Mouse (Mus musculus) stomach, embryonic 14.5 days (tissue): ENCODE results near the gene Msantd1. TPM values are rescaled to one million over a fixed set of nuclear protein-coding genes. Genes with fewer than 3 reads are reported as not detected.
A peak's percentile ranks its signal among the peaks of the same experiment; 100 is the strongest.

ENCODE experiments used
- ATAC-seq: fragments of 200-750 bp; cut with Nextera tagmentation; 2 replicates; pipeline ENCODE4 v1.8.0; 2017; ENCODE audit warnings: low read depth, moderate TSS enrichment; ENCODE audit not compliant: insufficient number of reproducible peaks, insufficient read depth, low FRiP score
- H3K27ac ChIP-seq: fragments of 300-500 bp; sonication (generic); 2 replicates; pipeline ENCODE4 v1.5.1; 2014; ENCODE audit warnings: mild to moderate bottlenecking, low read length, moderate library complexity, mixed read lengths
- H3K27me3 ChIP-seq: fragments of 300-500 bp; sonication (generic); 2 replicates; pipeline ENCODE4 v1.6.1; 2014; ENCODE audit warnings: low read length, control low read depth, mixed read lengths; ENCODE audit not compliant: control insufficient read depth, insufficient read depth
- H3K36me3 ChIP-seq: fragments of 300-500 bp; sonication (generic); 2 replicates; pipeline ENCODE4 v1.6.1; 2014; ENCODE audit warnings: mild to moderate bottlenecking, control low read depth, low read length, moderate library complexity, mixed read lengths; ENCODE audit not compliant: control insufficient read depth, insufficient read depth
- H3K4me1 ChIP-seq: fragments of 300-500 bp; sonication (generic); 2 replicates; pipeline ENCODE4 v1.6.1; 2014; ENCODE audit warnings: low read length, control low read depth, mixed read lengths; ENCODE audit not compliant: control insufficient read depth, insufficient read depth
- H3K4me2 ChIP-seq: fragments of 300-500 bp; sonication (generic); replicated peaks from 2 replicates; pipeline ENCODE4 v1.6.1; 2014; ENCODE audit warnings: low read depth, low read length, control low read depth
- H3K4me3 ChIP-seq: fragments of 300-500 bp; sonication (generic); 2 replicates; pipeline ENCODE4 v1.5.1; 2014; ENCODE audit warnings: low read depth, low read length, control low read depth
- H3K9ac ChIP-seq: fragments of 300-500 bp; sonication (generic); replicated peaks from 2 replicates; pipeline ENCODE4 v1.6.1; 2014; ENCODE audit warnings: low read depth, mild to moderate bottlenecking, control low read depth, low read length, moderate library complexity, mixed read lengths
- H3K9me3 ChIP-seq: fragments of 300-500 bp; sonication (generic); 2 replicates; pipeline ENCODE4 v1.6.1; 2016; ENCODE audit warnings: low read depth, low read length, control low read depth; ENCODE audit not compliant: control insufficient read depth
- WGBS: fragments of 180-500 bp; shearing (Covaris S2); extraction: QIAGEN DNeasy Blood & Tissue Kit; methylation state at CpG from one replicate; pipeline ENCODE4 v1.1.7; 2014; 5-methylcytosine and 5-hydroxymethylcytosine counted together
- polyA plus RNA-seq: library from polyadenylated mRNA; unstranded; fragments of >200 nt; fragmentation: Nextera tagmentation; extraction: Ambion mirVana; gene quantifications from 2 replicates; pipeline ENCODE4 v1.2.1, GENCODE M21; 2014

The Msantd1 gene
- polyA plus RNA-seq, 1 experiment from 2014 or later: 0.69 TPM

DNA sequence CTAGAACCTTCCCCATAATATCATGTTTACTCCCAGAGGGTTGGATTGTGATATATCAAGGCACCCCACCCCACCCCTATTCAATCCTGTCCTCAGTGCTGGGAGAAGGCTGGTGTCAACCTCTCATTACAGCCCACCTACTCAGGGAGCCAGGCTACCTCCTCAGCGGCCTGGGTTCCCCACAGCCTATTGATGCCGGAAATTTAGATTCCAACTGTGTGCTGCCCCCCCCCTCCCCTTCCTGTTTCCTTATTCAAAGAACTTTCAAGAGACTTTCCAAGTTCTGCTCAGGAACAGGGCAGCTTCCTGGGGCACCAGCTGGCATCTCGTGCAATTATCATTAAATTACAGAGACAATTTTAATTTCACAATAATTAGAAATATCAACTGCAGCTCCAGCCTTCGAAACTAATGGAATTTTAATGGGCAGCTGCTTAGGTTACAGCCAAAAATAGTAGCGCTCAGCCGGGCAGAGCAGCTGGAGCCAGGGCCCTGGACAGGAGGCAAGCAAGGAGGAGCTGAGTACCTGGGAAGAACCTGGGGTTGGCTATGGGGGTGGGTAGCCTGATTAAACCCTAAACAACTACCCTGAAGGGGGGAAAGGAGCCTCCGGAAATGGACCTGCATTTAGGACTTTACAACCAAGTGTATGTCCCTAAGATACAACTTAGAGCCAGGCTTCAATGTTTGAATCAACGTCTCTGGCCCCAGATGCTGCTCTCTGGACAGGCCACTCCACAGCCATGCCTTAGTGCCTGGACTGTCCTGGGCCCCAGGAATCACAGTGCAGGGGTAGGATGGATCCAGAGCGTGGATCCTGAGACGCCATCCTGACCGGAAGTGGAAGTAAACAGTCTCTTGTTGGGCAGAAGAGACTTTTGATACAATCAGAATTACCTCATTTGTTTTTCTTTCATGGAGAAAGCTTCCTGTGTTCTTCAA, 24.0 kb downstream of the Msantd1 start:
- peak; percentile 49; the same call in 1 of the 2 replicates for ATAC-seq

DNA sequence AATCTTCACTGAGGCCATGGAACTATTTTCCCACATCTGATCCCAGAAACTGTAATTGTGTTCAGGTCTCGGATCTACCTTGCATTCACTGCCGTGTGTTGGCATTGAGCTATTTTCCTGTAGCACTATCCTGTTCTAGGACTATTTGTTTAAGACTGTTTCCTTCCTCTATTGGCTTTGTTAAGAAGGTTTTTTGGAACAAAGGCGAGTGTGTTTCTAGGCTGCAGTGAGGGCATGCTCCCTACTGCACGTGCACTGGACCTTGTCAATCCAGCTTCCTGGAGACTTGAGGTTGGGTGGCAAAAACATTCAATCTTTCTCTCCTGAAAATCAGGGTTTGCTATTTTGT, 24.6 kb downstream of the Msantd1 start:
- Histone ChIP-seq H3K4me2 (no peak overlapping the region), H3K36me3 (no peaks in the 10 kb centered on the region), H3K4me3 (no peak overlapping the region), H3K27ac (peak overlapping the region; percentile 23; the same call in 1 of the 2 replicates), H3K27me3 (no peaks in the 10 kb centered on the region), H3K9ac (no peak overlapping the region), H3K9me3 (0 out of 2 replicates have a peak, but pooled peaks cover 3% of the 10 kb centered on the region), H3K4me1 (peaks cover 4% of the 10 kb centered on the region; the same call in 1 of the 2 replicates)
- WGBS: 57% methylated on average over 4 of the region's 4 CpGs
- peak; percentile 37; the same call in 1 of the 2 replicates for ATAC-seq

More for the DNA sequence above, 24.0 kb downstream of the Msantd1 start:
- no peak overlapping the region for H3K4me3 ChIP-seq
- H3K27ac ChIP-seq: peak overlapping the region; percentile 23; the same call in 1 of the 2 replicates
- H3K4me2 ChIP-seq: no peak overlapping the region
- peaks cover 4% of the 10 kb centered on the region; the same call in 1 of the 2 replicates for H3K4me1 ChIP-seq
- H3K9me3 ChIP-seq: 0 out of 2 replicates have a peak, but pooled peaks cover 3% of the 10 kb centered on the region
- H3K36me3 ChIP-seq: no peaks in the 10 kb centered on the region
- 42% methylated on average over 11 of the region's 11 CpGs for WGBS
- H3K27me3 ChIP-seq: no peaks in the 10 kb centered on the region
- no peak overlapping the region for H3K9ac ChIP-seq

DNA sequence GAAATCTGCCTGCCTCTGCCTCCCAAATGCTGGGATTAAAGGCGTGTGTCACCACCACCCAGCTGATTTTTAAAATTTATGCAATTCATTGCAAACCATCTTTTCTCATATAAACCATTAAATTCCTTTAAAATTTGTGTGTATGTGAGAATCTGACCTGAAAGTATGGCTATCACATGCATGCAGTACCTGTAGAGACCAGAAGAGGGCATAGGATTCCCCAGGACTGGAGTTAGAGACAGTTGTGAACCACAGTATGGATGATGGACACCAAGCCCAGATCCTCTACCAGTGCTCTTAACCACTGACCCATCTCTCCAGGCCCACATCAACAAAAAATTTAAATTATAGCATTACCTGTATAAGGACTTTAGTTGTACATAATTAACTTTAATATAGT, 25.6 kb downstream of the Msantd1 start:
- 88% methylated on average over 1 of the region's 1 CpGs for WGBS
- Histone ChIP-seq H3K4me1 (peaks cover 4% of the 10 kb centered on the region; the same call in 1 of the 2 replicates), H3K27ac (no peak overlapping the region), H3K4me2 (no peak overlapping the region), H3K9me3 (0 out of 2 replicates have a peak, but pooled peaks cover 3% of the 10 kb centered on the region), H3K27me3 (no peaks in the 10 kb centered on the region), H3K9ac (no peak overlapping the region), H3K36me3 (no peaks in the 10 kb centered on the region), H3K4me3 (no peak overlapping the region)
- no peak for ATAC-seq

DNA sequence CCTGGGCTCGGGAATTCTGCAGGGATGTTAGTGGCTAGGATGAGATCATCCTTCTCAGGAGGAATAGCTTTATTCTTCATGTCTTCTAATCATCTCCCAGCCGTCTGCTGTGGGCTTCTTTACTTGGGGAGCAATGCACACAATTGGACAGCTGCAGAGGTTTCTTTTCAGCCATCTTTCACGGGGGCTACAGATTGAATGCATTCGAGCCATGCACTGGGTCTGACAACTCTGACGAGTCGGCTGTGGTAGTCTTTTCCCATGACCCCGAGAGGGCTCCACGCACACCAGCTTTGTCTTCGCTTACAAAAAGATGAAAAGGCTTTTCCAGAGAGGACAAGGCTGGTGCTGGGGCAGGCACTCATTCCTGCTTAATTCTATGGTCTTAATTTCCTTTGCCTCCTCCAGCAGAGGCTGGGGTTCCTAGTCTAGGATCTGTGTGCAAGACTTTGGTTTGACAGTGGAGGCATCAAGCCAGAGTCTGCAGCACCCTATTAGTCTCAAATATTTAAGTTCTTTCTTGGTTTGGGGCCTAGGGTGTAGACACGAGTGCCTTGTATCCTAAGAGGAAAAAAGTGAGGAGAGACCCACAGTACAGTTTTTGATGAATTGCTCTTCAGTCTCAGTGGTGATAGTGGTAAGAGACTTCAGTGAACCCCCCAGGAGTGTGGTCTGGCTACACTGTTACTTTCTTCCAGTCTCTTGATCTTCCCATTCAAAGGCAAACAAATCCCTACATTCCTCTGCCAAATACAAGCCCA, 34.1 kb downstream of the Msantd1 start:
- Histone ChIP-seq H3K4me2 (no peak overlapping the region), H3K4me3 (no peak overlapping the region), H3K27me3 (no peaks in the 10 kb centered on the region), H3K4me1 (no peaks in the 10 kb centered on the region), H3K9ac (no peak overlapping the region), H3K9me3 (no peaks in the 10 kb centered on the region), H3K36me3 (no peaks in the 10 kb centered on the region), H3K27ac (no peak overlapping the region)
- 58% methylated on average over 10 of the region's 10 CpGs for WGBS
- ATAC-seq: no peak

DNA sequence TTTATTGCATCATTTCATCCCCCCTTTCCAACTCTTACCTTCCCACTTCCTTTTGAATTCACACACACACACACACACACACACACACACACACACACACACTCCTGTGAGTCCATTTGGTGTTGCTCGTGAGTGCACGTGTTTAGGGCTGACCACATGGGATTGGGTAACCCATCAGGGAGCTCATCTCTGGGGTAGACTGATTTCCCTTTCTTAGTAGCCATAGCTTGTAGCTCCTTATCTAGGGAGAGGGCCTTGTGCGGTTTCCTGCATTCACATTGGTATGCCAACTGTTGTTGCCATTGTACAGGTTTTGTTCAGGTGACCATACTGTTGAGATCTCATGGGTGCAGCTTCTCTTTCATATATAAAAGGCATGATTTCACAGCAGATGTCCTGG, 35.6 kb downstream of the Msantd1 start:
- Histone ChIP-seq H3K36me3 (no peaks in the 10 kb centered on the region), H3K4me1 (no peaks in the 10 kb centered on the region), H3K27ac (no peak overlapping the region), H3K4me3 (no peak overlapping the region), H3K9ac (no peak overlapping the region), H3K27me3 (no peaks in the 10 kb centered on the region), H3K4me2 (no peak overlapping the region), H3K9me3 (no peaks in the 10 kb centered on the region)
- ATAC-seq: no peak
- WGBS: 84% methylated on average over 3 of the region's 3 CpGs

DNA sequence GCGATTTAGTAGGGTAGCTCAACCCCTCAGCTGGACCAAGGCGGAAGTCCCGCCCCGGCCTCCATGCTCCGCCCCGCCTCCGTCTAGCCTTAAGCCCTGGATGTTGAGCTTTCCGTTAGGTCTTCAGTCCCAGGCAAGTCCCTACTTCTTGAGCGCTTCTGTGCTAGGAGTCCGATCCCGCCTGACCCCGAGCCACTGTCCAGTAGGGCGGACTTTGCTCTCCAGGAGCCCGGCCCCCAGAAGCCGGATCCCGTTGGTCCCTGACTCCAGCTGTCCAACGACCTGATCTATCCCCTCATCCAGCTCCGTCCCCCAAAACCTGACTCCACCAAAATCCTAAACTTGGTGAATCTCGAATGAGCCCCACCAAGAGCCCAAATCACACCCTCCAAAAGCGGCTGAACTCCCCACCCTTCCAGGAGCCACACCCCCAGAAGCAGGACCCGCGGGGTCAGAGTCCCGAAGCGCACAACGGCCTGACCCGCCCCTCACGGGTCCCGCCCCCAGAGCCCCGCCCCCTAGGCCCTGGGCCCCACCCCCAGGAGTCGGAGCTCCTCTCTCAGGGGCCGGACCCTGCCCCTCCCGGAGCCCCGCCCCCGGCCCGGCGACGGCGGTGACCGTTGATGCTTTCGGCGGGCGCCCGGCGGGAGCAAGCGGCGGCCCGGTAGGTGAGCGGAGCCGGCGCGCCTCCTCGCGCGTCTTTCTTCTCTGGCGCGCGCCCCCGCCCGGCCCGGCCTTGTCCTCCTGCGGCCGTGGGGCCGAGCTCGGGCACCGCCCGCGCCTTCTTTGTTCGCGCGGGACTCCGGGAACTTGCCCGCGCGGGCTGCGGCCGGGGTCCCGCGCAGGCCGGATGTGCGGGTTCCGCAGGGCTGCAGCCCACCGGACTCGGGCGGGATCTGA, 41.3 kb downstream of the Msantd1 start, which contains the start of gene Rgs12:
Gene Rgs12 (plus strand): TSS at position 585 of the 900 bp plus-strand sequence.
- Histone ChIP-seq H3K9ac (peak within 1 kb of the TSS; percentile 82), H3K9me3 (peaks cover 3% of the 10 kb centered on the region; the same call in 1 of the 2 replicates), H3K4me2 (peak within 1 kb of the TSS; percentile 65), H3K4me1 (peaks cover 17% of the 10 kb centered on the region), H3K4me3 (peak within 1 kb of the TSS; percentile 82), H3K27me3 (no peaks in the 10 kb centered on the region), H3K27ac (peak within 1 kb of the TSS; percentile 88), H3K36me3 (no peaks in the 10 kb centered on the region; the same call in 1 of the 2 replicates)
- peak; percentile 95 for ATAC-seq
- WGBS: under 1% methylated on average over 76 of the region's 84 CpGs

DNA sequence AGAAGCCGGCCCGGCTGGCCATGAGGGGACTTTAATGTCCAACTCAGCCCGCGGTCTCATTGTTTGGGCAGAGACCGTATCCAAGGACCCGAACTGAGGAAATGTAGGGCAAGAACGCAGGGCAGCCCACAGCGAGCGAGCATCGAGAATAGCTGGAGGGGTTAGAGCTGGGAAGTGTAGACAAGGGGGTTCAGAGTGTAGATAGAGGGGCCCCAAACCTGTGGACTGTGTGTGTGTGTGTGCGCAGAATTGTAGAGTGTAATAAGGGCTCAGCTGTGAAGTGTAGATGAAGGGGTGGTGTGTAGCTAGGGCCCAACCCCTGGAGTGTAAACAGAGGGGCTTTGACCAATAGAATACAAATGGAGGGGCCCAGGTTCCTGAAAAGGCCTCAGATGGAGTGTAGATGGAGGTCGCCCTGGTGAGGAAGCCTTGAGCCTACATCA, 42.0 kb downstream of the Msantd1 start:
- 0% methylated on average over 12 of the region's 12 CpGs for WGBS
- peaks cover 3% of the 10 kb centered on the region; the same call in 1 of the 2 replicates for H3K9me3 ChIP-seq
- ATAC-seq: peak; percentile 44

More for the DNA sequence above, 42.0 kb downstream of the Msantd1 start:
- Histone ChIP-seq H3K4me1 (peaks cover 17% of the 10 kb centered on the region), H3K4me2 (peak overlapping the region; percentile 65), H3K27me3 (no peaks in the 10 kb centered on the region), H3K9ac (peak overlapping the region; percentile 82), H3K36me3 (no peaks in the 10 kb centered on the region; the same call in 1 of the 2 replicates), H3K27ac (peak overlapping the region; percentile 88), H3K4me3 (peak overlapping the region; percentile 82)
